Mouse (Mus musculus): ENCODE data around the gene Kif18b.

The Kif18b gene

DNA sequence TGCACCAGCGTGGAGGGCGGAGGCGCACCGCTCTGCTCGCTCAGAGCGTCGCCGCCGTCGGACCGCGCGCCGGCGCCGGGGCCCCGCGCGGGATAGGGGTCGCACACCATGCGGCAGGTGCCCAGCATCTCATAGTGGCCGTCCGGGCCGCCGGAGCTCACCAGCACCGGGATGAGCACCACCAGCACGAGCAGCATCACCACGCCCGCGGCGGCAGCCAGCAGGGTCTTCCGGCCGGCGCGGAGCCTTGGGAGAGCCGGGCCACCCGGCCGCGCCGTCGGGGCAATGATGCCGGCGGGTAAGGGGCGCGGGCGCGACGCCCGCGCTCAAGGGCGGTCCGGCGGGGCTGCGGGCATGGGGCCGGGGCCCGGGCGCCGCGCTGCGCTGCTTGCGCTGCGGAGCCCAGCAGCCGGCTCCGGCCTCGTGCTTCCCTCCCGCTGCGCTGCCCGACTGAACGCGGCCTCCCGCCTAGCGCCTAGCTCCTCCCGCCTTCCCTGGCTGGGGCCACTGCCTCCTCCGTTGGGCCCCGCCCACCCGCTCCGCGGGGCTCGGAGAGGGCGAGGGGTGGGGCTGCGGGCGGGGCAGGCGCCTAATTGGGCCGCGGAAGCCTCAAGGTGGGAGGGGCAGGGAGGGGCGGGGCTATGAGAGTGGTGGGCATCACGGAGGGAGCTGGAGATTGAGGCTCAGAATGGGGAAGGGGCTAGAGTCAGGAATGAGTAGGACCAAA, 21.5 kb upstream of the Kif18b start, which contains the start of gene C1ql1:
Gene C1ql1 (minus strand): TSS at position 424 of the 727 bp plus-strand sequence.
- no peak for TF ChIP-seq GATA4 (IDR thresholded peaks at IDR 0.05; ENCODE audit: insufficient replicate concordance, low read length)

- TF ChIP-seq GATA4 (IDR thresholded peaks at IDR 0.05; ENCODE audit: insufficient replicate concordance, low read length): no peak
Measured at GRCm38 (mm10) chr11:102945306-102946264, 20.7 kb upstream of the Kif18b start.

DNA sequence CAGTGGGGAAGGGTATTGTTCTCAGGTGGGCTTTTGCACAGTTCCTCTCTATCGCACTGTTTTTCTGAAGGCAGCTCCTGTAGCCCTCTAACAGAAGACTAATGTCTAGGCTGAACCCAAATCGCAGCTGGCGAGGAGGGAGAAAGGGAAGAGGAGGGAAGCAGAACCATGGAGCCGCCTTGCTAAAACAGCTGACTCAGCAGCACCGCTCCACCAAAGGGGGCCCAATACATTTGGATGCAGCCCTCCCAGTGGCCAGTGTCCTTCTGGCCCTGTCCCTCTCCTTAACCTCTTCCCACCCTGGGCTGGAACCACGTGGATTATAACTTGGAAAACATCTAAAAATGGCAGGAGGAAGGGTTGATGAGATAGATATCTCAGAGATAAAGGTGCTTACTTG, 16.3 kb upstream of the Kif18b start:
- no peak for TF ChIP-seq GATA4 (IDR thresholded peaks at IDR 0.05; ENCODE audit: insufficient replicate concordance, low read length)

DNA sequence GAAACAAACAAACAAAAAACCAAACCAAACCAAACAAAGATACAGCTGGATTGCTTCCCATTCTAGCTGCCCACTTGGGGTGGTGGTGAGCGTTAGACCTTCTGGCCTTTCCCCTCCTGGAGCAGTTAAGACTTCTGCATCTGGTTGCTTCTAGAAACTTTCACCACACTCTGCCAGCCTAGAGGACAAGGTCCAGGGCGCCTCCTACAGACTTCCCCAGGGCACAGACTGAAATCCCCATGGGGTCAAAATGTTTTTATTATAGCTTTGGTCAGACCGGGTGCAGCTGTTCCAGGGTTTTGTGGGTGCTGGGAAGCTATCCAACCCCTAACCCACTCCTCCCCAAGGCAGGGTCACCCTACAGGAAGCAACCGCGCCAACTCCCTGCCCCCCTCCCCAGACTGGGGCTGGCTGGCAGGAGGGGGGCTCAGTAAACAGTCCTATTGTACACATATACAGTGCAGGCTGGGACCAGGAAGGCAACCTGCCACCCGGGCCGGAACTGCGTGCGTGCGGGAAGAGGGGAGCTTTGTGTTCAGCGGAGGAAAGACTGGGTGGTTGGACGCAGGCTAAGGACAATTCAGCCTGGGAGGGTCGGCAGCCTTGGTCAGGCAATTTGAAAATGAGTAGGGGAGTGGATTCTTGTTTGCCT, 14.2 kb upstream of the Kif18b start:
- TF ChIP-seq GATA4 (IDR thresholded peaks at IDR 0.05; ENCODE audit: insufficient replicate concordance, low read length): no peak

GRCm38 (mm10) chr11:102937529-102938182, 12.7 kb upstream of the Kif18b start:
- no peak for TF ChIP-seq GATA4 (IDR thresholded peaks at IDR 0.05; ENCODE audit: insufficient replicate concordance, low read length)

DNA sequence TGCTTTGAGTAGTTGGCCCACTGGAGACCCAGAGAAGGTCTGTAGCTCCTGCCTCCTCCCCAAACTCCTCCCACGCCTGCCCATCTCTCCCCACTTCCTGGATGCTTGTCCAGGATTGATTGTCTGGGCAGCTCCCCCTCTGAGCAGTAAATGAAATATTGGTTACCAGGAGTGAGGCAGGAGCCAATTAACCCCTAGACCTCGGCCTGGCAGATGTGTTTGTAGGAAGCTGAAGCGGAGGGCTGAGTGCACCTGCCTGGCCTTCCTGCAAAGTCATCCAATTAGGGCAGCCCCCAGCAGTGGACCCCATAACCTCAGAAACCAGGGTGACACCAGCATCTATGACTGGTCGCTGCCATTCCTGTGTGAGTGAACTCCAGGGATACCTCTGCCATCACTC, 11.3 kb upstream of the Kif18b start:
- TF ChIP-seq GATA4 (IDR thresholded peaks at IDR 0.05; ENCODE audit: insufficient replicate concordance, low read length): no peak

DNA sequence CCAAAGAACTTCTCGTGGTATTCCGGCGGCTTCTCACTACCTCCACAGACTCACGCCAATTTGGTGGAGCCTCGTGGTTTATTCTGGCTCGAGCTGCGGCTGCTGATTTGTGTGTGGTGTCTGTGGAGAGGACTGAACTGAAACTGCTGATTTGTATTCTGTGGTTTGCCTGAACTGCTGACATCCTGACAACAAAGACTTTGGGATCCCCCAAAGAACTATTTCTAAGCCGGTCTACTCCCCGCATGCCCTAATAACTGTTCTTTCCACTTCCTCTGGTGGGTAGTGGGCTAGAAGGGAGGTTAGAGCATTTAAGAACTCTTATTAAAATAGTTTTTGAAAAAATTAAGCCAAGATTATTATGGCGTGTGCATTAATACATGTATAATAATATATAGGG, 5.7 kb upstream of the Kif18b start:
- no peak for TF ChIP-seq GATA4 (IDR thresholded peaks at IDR 0.05; ENCODE audit: insufficient replicate concordance, low read length)

- no peak for TF ChIP-seq GATA4 (IDR thresholded peaks at IDR 0.05; ENCODE audit: insufficient replicate concordance, low read length)
Measured at GRCm38 (mm10) chr11:102925351-102925717, 410 bp upstream of the Kif18b start.

- TF ChIP-seq GATA4 (IDR thresholded peaks at IDR 0.05; ENCODE audit: insufficient replicate concordance, low read length): no peak
Measured at GRCm38 (mm10) chr11:102921491-102921890, 3.4 kb downstream of the Kif18b start.

- no peak for TF ChIP-seq GATA4 (IDR thresholded peaks at IDR 0.05; ENCODE audit: insufficient replicate concordance, low read length)
Measured at GRCm38 (mm10) chr11:102918077-102918476, 6.8 kb downstream of the Kif18b start.

GRCm38 (mm10) chr11:102915380-102915779, 9.5 kb downstream of the Kif18b start:
- no peak for TF ChIP-seq GATA4 (IDR thresholded peaks at IDR 0.05; ENCODE audit: insufficient replicate concordance, low read length)

DNA sequence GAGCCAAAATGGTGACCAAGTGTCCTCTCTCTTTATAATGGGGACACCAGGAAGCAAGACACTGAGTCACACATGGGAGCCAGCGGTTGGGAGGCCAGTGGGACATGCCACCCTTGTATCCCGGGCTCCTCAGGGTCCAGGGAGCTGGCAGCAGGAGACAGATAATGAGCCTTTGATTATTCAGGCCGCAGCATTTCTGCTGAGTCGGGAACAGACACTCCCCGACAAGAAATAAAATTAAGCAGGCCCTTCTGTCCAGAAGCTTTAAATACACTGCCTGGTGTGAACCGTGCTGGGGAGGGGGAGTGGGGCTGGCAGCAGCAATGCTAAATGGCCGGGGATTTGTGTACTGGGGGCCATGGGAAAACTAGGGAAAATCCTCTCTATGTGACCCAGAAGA, 13.5 kb downstream of the Kif18b start:
- no peak for TF ChIP-seq GATA4 (IDR thresholded peaks at IDR 0.05; ENCODE audit: insufficient replicate concordance, low read length)

- no peak for TF ChIP-seq GATA4 (IDR thresholded peaks at IDR 0.05; ENCODE audit: insufficient replicate concordance, low read length)
Measured at GRCm38 (mm10) chr11:102903654-102904053, 21.3 kb downstream of the Kif18b start.

DNA sequence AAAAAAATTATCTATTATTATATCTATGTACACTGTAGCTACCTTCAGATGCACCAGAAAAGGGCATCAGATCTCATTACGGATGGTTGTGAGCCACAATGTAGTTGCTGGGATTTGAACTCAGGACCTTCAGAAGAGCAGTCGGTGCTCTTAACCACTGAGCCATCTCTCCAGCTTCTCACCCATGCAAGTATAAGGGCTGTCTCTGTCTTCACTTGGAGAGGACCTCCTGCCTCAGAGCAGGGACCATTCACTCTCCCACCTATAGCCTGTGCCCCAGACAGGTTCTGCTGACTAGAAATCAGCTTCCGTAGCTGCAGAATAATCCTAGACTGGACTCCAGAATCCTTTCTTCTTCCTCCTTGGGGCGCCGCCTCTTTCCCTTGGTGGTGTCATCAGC, 22.8 kb downstream of the Kif18b start:
- TF ChIP-seq GATA4 (IDR thresholded peaks at IDR 0.05; ENCODE audit: insufficient replicate concordance, low read length): no peak

DNA sequence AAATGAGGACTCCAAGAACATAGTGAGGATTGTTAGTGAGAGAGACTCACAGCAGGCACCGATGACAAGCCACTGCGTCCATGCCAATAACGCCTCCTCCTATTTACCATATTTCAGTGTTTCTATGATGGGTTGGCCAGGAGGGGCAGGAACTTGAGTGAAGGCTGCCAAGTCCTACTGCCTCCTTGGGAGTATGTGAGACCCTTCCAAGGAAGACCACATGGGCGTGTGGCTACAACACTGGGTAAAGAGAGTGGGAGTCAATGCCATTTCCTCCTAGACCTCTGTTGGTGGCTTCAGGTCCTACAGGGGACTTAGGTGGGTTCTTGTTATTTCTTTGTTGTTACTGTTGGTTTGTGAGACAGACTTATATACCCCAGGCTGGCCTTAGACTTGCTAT, 23.7 kb downstream of the Kif18b start:
- TF ChIP-seq GATA4 (IDR thresholded peaks at IDR 0.05; ENCODE audit: insufficient replicate concordance, low read length): no peak

Data from liver, adult (tissue).